Mouse (Mus musculus): ENCODE results near the gene Zfp428. TPM values are rescaled to one million over a fixed set of nuclear protein-coding genes. Genes with fewer than 3 reads are reported as not detected.
"Not testable (repeated sequence)": the region's sequence is repeated elsewhere in the genome, so short reads cannot be mapped to it uniquely, and the experiment has no call there.

Gene Zfp428
- polyA plus RNA-seq, 1 experiment: 68.5 TPM

DNA sequence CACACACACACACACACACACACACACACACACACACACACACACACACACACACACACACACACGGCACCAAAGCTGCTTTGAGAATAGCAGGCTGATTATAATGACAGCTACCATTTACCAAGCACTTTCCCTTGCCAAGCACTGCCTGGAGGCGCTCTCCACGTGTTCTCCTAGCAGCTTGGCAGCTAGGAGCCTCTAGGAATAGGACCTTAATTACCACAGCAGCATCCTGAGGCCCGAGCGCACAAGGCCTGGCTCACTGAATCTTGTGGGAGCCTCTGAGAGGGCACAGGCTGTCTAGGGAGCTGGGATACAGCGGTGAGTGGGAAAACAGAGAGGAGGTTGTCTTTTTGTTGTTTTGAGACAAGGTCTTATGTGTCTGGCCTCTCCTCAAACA lies 10.8 kb downstream of the Zfp428 start:
- peak in 1 of 2 experiments; percentile 41 for DNase-seq
- no peaks in the 10 kb centered on the region for H3K27me3 ChIP-seq (ENCODE audit: control insufficient read depth, insufficient read depth, low read length)
- no peak for TF ChIP-seq CTCF (IDR thresholded peaks at IDR 0.05; ENCODE audit: borderline replicate concordance, insufficient read depth, low read depth, low read length)
- no peak for TF ChIP-seq POLR2A (IDR thresholded peaks at IDR 0.05; ENCODE audit: borderline replicate concordance, insufficient read depth, low read length)
- no peak overlapping the region for H3K4me3 ChIP-seq (replicated peaks; ENCODE audit: insufficient read depth, low read depth, low read length)
- H3K27ac ChIP-seq (ENCODE audit: insufficient read depth, low read length): no peak overlapping the region
- WGBS: 26% methylated on average over 6 of the region's 6 CpGs
- H3K4me1 ChIP-seq (ENCODE audit: control insufficient read depth, insufficient read depth, low read length): no peaks in the 10 kb centered on the region

DNA sequence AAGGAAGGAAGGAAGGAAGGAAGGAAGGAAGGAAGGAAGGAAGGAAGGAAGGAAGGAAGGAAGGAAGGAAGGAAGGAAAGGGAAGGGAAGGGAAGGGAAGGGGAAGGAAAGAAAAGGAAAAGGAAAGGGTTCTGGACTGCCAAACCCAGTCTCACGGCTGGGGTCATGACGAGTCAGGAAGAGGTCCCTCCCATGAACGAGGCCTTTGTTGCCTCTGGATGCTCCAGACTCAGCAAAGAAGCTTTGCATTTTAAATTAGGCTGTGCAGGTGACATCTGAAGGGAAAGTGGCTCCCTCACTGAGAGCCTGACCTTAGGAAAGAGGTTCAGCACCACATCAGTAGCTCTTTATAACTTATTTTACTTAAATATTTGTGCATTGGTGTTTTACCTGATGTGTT lies 12.3 kb downstream of the Zfp428 start:
- no peak for DNase-seq
- no peak for TF ChIP-seq CTCF (IDR thresholded peaks at IDR 0.05; ENCODE audit: borderline replicate concordance, insufficient read depth, low read depth, low read length)
- no peak for TF ChIP-seq POLR2A (IDR thresholded peaks at IDR 0.05; ENCODE audit: borderline replicate concordance, insufficient read depth, low read length)
- Histone ChIP-seq H3K4me1 (ENCODE audit: control insufficient read depth, insufficient read depth, low read length) (no peaks in the 10 kb centered on the region), H3K4me3 (replicated peaks; ENCODE audit: insufficient read depth, low read depth, low read length) (no peak overlapping the region), H3K27ac (ENCODE audit: insufficient read depth, low read length) (no peak overlapping the region), H3K27me3 (ENCODE audit: control insufficient read depth, insufficient read depth, low read length) (no peaks in the 10 kb centered on the region)
- 55% methylated on average over 3 of the region's 3 CpGs for WGBS

DNA sequence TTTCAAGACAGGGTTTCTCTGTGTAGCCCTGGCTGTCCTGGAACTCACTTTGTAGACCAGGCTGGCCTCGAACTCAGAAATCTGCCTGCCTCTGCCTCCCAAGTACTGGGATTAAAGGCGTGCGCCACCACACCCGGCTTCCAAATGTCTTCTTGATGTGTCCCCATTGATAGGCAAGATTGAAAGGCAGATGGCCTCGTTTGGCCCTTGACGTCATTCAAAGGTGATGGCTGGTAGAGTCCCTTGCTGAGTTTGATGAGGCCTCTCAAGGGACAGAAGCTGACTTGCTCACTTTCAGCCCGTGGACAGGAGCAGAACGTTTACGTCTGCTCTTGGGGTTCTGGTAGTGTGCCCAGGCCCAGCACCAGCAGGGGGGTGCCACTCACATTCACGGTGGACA lies 13.2 kb downstream of the Zfp428 start:
- not testable (repeated sequence) for H3K4me1 ChIP-seq (ENCODE audit: control insufficient read depth, insufficient read depth, low read length); H3K4me3 ChIP-seq (replicated peaks; ENCODE audit: insufficient read depth, low read depth, low read length); H3K27ac ChIP-seq (ENCODE audit: insufficient read depth, low read length); DNase-seq; H3K27me3 ChIP-seq (ENCODE audit: control insufficient read depth, insufficient read depth, low read length)
- 43% methylated on average over 10 of the region's 10 CpGs for WGBS

DNA sequence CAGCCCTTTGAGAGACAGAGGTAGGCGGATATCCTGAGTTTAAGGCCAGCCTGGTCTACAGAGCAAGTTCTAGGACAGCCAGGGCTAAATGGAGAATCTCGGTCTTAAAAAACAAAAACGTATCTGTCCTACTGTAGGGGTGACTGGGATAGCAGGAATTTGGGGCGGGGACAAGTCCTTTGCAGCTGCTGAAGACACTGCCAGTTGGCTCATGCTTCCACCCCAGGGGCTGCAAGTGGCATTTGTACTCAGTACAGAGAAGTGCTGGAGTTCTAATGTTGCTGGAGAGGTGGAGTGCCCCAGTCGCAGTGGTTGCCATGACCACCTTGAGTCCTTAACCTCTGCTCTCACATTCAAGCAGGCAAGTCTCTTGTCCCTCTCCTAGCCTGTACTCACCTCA lies 16.0 kb downstream of the Zfp428 start:
- Histone ChIP-seq H3K27me3 (ENCODE audit: control insufficient read depth, insufficient read depth, low read length) (no peaks in the 10 kb centered on the region), H3K4me3 (replicated peaks; ENCODE audit: insufficient read depth, low read depth, low read length) (no peak overlapping the region), H3K27ac (ENCODE audit: insufficient read depth, low read length) (no peak overlapping the region), H3K4me1 (ENCODE audit: control insufficient read depth, insufficient read depth, low read length) (peaks cover 20% of the 10 kb centered on the region)
- WGBS: 44% methylated on average over 5 of the region's 5 CpGs
- TF ChIP-seq CTCF (IDR thresholded peaks at IDR 0.05; ENCODE audit: borderline replicate concordance, insufficient read depth, low read depth, low read length) (no peak), POLR2A (IDR thresholded peaks at IDR 0.05; ENCODE audit: borderline replicate concordance, insufficient read depth, low read length) (no peak)
- DNase-seq: no peak

DNA sequence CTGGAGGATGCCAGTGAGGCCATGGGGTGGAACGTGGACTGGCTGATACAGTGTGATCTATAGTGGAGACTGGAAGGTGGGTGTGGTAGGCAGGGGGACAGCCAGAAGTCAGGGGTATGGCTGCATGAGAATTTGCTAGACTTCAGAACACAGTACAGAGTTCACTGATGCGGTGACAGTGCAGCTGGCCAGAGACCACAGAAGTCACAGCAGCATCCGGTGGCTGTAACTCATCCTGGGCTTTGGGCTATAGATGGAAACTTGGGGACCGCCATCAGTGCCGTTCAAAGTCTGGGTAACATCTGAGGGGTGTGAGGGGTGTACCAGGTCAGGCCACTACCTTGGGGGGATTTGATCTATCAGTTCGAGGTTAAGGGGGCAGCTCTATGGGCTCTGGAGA lies 16.9 kb downstream of the Zfp428 start:
- WGBS: 63% methylated on average over 6 of the region's 6 CpGs
- H3K27me3 ChIP-seq (ENCODE audit: control insufficient read depth, insufficient read depth, low read length): no peaks in the 10 kb centered on the region
- no peak overlapping the region for H3K4me3 ChIP-seq (replicated peaks; ENCODE audit: insufficient read depth, low read depth, low read length)
- H3K4me1 ChIP-seq (ENCODE audit: control insufficient read depth, insufficient read depth, low read length): peaks cover 20% of the 10 kb centered on the region
- no peak for DNase-seq
- TF ChIP-seq CTCF (IDR thresholded peaks at IDR 0.05; ENCODE audit: borderline replicate concordance, insufficient read depth, low read depth, low read length) (no peak), POLR2A (IDR thresholded peaks at IDR 0.05; ENCODE audit: borderline replicate concordance, insufficient read depth, low read length) (no peak)
- no peak overlapping the region for H3K27ac ChIP-seq (ENCODE audit: insufficient read depth, low read length)

DNA sequence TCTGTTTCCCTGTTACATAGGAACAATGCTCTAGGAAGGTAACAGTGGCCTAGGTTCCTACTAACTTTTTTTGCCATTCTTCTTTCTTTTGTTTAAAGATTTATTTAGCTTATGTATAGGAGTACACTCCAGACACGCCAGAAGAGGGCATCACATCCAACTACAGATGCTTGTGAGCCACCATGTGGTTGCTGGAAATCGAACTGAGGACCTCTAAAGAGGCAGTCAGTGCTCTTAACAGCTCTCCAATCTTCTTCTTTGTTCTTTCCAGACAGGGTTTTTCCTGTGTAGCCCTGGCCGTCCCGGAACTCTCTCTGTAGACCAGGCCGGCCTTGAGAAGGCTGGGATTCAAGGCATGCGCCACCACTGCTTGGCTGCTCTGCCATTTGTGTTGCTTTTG lies 18.2 kb downstream of the Zfp428 start:
- 81% methylated on average over 6 of the region's 6 CpGs for WGBS
- no peak for TF ChIP-seq POLR2A (IDR thresholded peaks at IDR 0.05; ENCODE audit: borderline replicate concordance, insufficient read depth, low read length)
- TF ChIP-seq CTCF (IDR thresholded peaks at IDR 0.05; ENCODE audit: borderline replicate concordance, insufficient read depth, low read depth, low read length): no peak
- no peak overlapping the region for H3K4me3 ChIP-seq (replicated peaks; ENCODE audit: insufficient read depth, low read depth, low read length)

DNA sequence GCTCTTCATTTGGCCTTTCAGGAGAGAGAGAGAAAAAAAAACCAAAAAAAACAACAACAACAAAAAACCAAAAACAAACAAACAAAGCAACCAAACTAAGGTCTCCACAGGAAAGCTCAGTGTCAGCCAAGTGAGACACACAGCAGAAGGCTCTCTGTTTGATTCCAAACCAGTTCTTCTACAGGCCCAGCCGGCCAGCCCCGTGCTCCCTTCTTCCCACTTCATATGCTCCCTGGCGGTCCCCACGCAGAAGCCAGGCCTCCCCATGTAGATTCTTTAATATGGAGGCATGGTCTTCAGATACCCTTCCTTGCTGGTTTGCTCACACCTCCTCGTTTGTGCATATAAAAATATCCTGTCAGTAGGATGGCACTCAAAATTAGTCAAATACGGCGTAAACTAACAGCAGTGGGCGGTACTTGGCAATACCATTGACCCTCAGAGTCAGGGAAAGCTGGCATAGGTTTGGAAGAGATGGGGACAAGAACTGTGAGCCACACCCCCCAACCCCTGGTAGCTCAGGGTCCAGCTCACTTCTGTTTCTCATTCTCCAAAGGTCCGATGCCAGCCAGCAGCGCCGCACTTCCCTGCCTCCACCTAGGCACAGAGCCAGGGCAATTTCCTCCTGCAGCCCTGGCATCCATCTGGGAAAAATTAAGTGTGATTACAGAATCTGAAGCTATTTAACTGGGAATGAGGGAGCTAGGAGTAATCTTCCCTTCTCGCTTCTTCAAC lies 19.0 kb downstream of the Zfp428 start:
- DNase-seq: peak; percentile 82 to 84
- no peak for TF ChIP-seq POLR2A (IDR thresholded peaks at IDR 0.05; ENCODE audit: borderline replicate concordance, insufficient read depth, low read length)
- no peak for TF ChIP-seq CTCF (IDR thresholded peaks at IDR 0.05; ENCODE audit: borderline replicate concordance, insufficient read depth, low read depth, low read length)
- 14% methylated on average over 12 of the region's 12 CpGs for WGBS
- Histone ChIP-seq H3K4me3 (replicated peaks; ENCODE audit: insufficient read depth, low read depth, low read length) (no peak overlapping the region), H3K27ac (ENCODE audit: insufficient read depth, low read length) (peak overlapping the region; percentile 53), H3K4me1 (ENCODE audit: control insufficient read depth, insufficient read depth, low read length) (peaks cover 20% of the 10 kb centered on the region), H3K27me3 (ENCODE audit: control insufficient read depth, insufficient read depth, low read length) (no peaks in the 10 kb centered on the region)

More for the DNA sequence above, 18.2 kb downstream of the Zfp428 start:
- Histone ChIP-seq H3K27me3 (ENCODE audit: control insufficient read depth, insufficient read depth, low read length) (no peaks in the 10 kb centered on the region), H3K27ac (ENCODE audit: insufficient read depth, low read length) (no peak overlapping the region), H3K4me1 (ENCODE audit: control insufficient read depth, insufficient read depth, low read length) (peaks cover 20% of the 10 kb centered on the region)
- no peak for DNase-seq

DNA sequence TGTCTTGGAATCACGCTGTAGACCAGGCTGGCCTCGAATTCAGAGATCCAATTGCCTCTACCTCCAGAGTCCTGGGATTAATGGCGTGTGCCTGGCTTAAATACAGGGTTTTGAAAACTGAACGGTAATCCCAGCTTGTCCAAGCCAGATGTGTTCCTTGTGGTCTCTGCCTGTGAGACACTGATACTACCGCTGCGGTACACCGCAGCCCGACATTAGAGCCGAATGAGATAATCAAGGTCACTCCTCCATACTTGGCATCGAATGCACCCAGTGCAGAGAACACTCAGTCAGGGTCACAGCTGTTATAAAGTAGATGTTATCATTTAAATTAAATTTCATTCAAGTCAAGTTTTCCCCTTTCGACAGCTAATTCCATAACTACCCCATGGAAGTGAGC lies 22.1 kb downstream of the Zfp428 start:
- no peak for TF ChIP-seq POLR2A (IDR thresholded peaks at IDR 0.05; ENCODE audit: borderline replicate concordance, insufficient read depth, low read length)
- no peak for TF ChIP-seq CTCF (IDR thresholded peaks at IDR 0.05; ENCODE audit: borderline replicate concordance, insufficient read depth, low read depth, low read length)
- DNase-seq: no peak
- Histone ChIP-seq H3K4me3 (replicated peaks; ENCODE audit: insufficient read depth, low read depth, low read length) (no peak overlapping the region), H3K27ac (ENCODE audit: insufficient read depth, low read length) (no peak overlapping the region), H3K4me1 (ENCODE audit: control insufficient read depth, insufficient read depth, low read length) (peaks cover 26% of the 10 kb centered on the region), H3K27me3 (ENCODE audit: control insufficient read depth, insufficient read depth, low read length) (no peaks in the 10 kb centered on the region)
- WGBS: 92% methylated on average over 11 of the region's 11 CpGs

Data from cerebellum, adult 2 months (tissue).